Mouse (Mus musculus): ENCODE results near the gene Dnajb4.
"Not testable (repeated sequence)": the region's sequence is repeated elsewhere in the genome, so short reads cannot be mapped to it uniquely, and the experiment has no call there.

Dnajb4 gene

DNA sequence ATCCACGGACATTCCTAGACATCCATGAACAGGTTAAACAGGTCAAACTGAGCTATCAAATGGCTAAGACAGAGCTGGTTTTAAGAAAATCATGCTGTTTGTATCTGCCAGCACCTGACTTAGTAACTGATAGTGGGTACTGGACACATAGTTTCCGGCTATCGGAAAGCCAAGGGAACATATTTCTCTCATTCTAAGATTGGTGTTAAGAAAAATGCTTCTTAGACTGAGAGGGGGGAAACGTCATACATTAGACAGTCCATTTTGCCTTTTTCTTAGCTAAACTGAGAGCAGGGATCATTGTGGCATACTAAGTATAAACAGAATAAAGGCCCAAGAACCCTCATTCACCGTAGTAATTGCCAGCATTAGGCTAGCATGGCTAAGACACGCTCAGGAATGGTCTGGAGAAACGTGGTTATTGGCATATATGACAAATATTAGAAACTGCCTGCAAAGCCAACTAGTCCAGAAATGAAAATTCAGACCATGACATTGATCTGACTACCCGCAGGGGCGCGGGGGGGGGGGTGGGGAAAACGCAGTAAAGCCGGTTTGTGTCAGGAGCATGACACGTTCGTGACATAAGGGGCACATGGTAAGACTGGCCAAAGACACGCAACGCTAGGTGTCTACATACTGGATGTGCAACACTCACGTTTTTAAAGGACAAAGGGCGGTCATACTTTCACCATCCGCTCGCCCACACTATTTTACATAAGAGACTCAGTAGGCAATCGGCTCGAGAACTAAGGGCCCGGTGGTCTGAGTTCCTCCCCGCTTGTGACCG, 730 bp downstream of the Dnajb4 start:
- in situ Hi-C loops (cut with MboI, MseI): loop anchor here (25.0 kb wide), 1 partner anchor 1703 kb away; the partner anchor contains the start of genes Msh4 and Rabggtb

DNA sequence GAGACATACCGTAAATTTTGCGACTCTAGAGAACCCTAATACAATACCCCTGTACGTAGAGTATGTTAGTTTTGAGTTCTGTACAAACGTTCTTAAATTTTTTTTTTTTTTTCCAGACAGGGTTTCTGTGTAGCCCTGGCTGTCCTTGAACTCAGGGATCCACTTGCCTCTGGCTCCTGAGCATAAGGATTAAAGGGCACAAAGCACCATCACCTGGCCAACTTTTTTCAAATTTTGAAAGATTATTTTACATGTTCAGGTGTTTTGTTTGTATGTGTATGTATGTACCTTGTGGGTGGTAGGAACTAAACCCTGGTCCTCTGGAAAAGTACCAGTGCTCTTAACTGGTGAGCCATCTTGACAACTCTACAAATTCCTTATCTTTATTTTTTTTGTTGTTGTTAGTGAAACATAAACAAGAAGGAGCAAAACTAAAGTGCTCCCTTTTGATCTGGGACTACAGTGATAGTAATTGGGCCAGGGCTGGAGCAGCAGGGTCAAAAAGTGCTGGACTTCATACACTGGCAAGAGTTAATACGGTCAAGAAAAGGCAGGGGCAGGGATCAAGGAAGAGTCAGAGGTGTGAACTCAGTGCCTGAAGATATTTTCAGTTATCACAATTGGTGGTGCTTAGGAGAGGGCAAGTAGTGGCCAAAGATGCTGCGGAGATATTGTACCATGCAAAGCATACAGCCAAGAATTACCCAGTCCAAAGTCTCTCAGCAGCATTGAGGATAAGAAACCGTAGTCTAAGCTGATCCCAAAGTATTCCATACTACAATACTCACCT, 1.8 kb downstream of the Dnajb4 start:
- in situ Hi-C loops (cut with MboI, MseI): loop anchor here (25.0 kb wide), 1 partner anchor 1704 kb away; the partner anchor contains the start of genes Msh4 and Rabggtb

DNA sequence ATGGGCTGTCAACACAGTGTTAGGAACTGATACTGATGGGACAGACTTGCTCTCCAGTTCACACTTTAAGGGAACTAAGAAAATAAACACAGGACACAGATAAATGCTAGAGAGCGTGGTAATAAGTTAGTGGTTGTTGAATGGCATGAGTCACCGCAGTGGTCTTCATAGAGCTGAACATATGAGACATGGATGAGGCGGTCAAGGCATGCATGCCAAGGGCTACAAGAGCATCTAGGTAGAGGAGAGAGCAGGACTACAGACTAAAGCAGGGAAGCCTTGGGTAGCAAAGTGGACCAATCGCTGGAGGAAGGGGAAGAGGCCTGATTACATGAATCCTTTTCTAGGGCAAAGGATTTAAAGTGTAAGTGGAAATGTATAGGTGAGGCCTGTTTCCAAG, 2.9 kb downstream of the Dnajb4 start:
- in situ Hi-C loops (cut with MboI, MseI): loop anchor here (25.0 kb wide), 1 partner anchor 1705 kb away; the partner anchor contains the start of genes Msh4 and Rabggtb

DNA sequence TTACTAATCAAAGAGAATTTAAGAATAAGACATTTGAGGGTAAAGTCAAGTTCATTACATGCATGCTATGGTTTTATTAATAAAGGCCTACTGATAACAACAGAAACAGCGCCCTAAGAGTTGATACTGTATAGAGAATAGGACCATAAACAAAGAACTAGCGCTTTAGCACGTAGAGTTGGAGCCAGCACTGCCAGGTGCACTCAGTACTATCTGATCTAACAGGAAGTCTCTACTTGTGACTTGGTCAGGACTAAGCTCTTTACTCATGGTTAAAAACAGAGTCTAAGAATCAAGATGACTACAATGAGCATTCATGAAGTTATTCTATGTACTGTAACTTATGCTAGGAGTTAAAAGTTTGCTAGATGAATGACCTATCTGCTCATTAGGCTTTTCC, 5.5 kb downstream of the Dnajb4 start:
- in situ Hi-C loops (cut with MboI, MseI): loop anchor here (5.0 to 25.0 kb wide), 2 partner anchors 92 to 1708 kb away; partner anchors contain the start of genes Msh4 and Rabggtb

DNA sequence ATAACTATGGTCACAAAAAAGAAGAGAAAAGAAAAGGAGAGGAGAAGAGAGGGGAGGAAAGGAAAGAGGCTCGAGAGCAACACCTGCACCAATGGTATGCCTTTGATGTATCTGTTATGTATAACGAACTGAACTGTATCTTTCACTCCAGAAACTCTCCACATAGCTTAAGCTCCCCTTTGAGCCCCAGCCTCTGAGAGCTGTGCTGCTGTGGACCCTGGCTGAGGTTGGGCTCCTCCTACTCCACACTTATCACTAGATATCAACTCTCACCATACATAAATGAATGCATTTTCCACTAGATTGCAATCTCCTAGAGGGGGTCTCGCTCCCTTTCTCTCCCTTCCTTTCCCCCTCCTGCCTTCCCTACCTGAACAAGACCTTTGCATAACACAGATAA, 6.1 kb downstream of the Dnajb4 start:
- in situ Hi-C loops (cut with MboI, MseI): loop anchor here (5.0 to 25.0 kb wide), 2 partner anchors 92 to 1708 kb away; partner anchors contain the start of genes Msh4 and Rabggtb

DNA sequence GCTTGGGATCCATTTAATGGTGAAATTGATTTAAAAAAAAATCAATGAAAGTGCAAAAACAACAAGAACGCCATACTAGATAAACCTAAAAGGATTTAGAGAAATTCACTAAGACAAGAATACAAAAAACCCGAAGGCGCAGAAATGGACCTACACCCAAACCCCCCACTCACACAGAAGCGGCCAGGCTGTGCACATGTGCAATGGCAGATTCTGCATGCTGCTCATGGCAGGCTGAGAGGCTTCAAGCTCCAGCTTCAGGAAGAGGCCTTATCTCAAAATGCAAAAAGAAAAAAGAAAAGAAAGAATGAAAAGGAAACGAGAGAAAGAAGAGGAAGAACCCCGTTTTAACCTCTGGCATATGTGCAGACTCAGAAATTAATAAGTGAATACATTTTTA, 6.7 kb downstream of the Dnajb4 start:
- in situ Hi-C loops (cut with MboI, MseI): loop anchor here (5.0 to 25.0 kb wide), 2 partner anchors 91 to 1709 kb away; partner anchors contain the start of genes Msh4 and Rabggtb

DNA sequence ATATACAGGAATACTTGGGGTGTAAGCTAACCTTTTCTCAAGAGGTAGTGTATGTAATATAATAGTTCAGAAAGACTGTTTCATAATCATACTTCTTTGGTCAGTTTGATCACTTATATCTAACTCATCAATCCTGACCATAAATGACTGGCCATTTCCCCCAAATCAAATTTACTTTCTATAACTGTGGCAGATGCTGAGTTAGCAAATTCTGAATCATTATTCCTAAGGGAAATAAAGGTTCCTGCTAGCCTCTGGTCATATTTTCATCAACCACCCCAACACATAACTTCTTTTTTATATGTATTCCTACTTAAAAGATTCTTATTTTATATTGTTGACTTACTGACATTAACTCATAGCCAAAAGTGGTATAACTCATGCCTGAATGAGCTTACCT, 7.2 kb downstream of the Dnajb4 start:
- in situ Hi-C loops (cut with MboI, MseI): loop anchor here (5.0 to 25.0 kb wide), 2 partner anchors 91 to 1709 kb away; partner anchors contain the start of genes Msh4 and Rabggtb

DNA sequence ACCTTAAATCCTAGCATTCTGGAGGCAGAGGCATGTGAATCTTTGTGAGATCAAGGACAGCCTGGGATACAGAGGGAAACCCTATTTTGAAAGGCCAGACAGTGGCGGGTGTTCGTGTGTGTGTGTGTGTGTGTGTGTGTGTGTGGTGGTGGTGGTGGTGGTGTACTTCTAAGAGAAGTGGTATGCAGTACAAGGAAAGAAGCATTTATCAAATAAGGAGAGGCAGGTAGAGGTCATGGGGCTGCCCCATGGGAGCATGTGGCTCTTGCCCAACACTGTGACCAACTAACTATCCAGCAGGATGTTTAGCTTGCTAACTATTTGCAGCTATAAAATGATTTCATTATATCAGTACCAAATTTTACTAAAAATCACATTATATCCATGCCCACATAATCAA, 8.5 kb downstream of the Dnajb4 start:
- in situ Hi-C loops (cut with MboI, MseI): loop anchor here (5.0 to 25.0 kb wide), 2 partner anchors 89 to 1711 kb away; partner anchors contain the start of genes Msh4 and Rabggtb

DNA sequence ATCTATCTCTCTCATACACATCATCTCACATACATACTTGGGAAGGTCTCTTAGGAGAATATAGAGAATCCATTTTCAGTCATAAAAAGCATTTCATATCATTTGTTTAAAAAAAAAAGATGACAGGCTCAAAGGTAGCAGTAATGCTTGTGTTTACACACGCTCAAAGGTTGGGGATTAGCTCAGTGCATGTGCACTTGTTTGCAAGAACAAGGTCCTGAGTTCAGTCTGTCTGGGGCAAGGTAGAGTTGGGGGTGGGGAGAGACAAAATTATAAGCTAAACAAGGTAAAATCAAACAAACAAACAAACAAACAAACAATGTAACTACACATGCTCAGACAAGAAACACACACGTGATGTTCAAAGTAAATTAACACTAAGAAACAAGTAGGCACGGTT, 8.9 kb downstream of the Dnajb4 start:
- in situ Hi-C loops (cut with MboI, MseI): loop anchor here (5.0 to 25.0 kb wide), 2 partner anchors 89 to 1711 kb away; partner anchors contain the start of genes Msh4 and Rabggtb

DNA sequence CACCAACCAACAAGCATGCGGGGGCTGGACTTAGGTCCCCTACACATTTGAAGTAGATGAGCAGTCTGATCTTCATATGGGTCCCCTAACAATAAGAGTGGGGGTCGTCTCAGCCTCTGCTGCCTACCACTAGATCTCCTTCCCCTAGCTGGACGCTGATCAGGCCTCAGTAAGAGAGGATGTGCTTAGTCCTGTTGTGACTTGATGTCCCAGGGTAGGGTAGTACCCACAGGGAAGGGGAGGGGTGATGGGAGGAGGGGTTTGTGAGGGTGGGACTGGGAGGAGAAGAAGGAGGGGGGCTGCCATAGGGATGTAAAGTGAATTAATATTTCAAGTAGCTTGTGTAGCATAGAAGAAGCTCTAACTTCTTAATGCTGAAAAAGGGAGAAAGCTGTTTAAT, 11.0 kb downstream of the Dnajb4 start:
- in situ Hi-C loops (cut with MboI, MseI): no loop called here

DNA sequence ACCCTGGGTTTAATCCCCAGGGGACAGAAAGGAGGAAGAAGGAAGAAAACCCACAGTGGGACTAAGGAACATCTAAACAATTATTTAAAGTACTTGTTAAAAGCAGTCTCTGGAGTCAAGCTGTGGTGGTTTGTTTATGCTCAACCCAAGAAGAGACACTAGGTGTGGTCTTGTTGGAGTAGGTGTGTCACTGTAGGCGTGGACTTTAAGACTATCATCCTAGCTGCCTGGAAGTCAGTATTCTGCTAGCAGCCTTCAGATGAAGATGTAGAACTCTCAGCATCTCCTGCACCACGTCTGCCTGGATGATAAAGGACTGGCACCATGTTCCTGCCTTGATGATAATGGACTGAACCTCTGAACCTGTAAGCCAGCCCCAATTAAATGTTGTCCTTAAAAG, 12.9 kb downstream of the Dnajb4 start:
- in situ Hi-C loops (cut with MboI, MseI): not testable (repeated sequence)

DNA sequence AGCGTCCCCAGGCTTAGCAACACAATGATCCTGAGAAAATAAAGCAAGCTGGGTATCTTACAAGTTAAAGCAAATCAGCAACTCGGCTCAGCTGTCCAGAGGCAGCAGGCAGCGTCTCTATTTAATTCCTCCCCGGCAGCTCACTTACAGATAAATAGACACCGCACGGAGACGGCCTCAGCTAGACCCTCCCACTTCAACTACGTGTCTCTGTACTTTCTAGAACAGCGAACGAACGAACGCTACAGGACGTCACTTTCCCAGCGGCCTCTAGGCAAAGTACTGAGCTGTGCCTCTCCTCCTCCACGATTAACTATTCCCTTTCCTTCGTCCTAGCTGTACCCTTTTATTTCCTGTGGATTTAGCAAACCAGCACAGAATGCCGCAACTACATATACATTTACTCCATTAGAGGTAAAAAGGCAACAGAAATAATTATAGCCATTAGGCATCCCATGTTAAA, 16.4 kb downstream of the Dnajb4 start:
- in situ Hi-C loops (cut with MboI, MseI): no loop called here

DNA sequence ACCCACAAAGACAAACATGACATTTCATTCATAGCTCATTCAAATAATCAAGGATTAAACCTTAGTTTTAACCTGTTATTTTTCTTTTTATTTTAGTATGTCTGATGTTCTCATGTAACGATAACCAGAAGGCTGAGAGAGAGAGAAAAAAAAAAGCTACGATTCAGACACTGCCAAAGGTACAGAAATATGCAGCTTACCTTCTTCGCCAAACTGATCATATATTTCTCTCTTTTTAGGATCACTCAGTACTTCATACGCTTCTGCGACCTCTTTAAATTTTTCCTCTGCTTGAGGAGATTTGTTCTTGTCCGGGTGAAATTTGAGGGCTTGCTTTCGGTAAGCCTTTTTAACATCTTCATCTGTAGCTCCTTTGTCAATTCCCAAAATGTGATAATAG, 16.9 kb downstream of the Dnajb4 start:
- in situ Hi-C loops (cut with MboI, MseI): no loop called here

DNA sequence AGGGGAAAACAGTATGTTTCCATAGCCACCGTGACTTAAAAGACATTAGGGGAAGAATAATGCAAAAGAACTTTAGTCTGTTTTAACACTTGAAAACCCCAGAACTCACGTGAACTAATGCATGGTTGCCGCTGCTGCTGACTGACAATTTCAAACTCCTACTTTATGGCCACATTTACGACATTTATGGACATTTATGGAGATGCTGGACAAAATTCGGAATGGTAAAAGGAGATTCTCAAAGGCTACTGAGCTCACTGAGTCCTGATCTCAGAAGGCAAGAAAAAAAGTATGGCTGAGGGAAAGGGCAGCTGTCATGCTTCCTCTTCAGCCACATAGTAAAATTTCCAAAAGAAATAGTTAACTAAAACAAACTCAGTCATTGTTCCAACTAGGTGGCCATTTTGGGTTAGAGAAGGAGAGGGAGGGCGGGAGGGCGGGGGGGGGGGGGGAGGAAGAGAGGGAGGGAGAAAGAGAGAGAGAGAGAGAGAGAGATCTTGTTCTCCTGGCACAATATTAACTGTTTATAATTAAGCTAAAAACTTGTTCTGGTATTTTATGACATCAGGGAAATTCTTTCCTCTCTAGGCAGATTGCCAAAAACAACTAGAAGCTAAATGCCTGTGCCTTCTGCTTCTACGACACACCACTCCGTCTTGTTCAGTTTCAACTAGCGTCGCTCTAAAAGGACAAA, 17.7 kb downstream of the Dnajb4 start:
- in situ Hi-C loops (cut with MboI, MseI): no loop called here

DNA sequence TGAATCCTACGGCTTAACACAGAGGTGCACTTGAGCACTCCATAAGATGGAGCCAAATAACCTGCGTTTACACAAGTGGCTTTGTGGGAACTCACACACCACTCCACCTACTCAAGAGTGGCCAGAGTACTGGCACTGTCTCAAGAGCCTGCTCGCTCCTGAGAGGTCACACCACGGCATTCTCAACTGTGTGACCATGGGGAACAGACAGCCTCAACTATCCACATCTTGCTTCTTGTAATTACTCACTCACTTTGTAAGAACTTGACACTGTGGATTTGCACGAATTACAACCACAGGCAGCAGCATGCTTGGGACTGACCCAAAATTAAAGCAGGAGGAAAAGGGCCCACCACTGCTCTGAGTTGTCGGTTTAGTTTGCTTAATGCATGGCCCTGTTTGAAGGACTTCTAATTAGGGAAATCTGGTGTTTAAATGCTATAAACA, 18.3 kb downstream of the Dnajb4 start:
- in situ Hi-C loops (cut with MboI, MseI): no loop called here

DNA sequence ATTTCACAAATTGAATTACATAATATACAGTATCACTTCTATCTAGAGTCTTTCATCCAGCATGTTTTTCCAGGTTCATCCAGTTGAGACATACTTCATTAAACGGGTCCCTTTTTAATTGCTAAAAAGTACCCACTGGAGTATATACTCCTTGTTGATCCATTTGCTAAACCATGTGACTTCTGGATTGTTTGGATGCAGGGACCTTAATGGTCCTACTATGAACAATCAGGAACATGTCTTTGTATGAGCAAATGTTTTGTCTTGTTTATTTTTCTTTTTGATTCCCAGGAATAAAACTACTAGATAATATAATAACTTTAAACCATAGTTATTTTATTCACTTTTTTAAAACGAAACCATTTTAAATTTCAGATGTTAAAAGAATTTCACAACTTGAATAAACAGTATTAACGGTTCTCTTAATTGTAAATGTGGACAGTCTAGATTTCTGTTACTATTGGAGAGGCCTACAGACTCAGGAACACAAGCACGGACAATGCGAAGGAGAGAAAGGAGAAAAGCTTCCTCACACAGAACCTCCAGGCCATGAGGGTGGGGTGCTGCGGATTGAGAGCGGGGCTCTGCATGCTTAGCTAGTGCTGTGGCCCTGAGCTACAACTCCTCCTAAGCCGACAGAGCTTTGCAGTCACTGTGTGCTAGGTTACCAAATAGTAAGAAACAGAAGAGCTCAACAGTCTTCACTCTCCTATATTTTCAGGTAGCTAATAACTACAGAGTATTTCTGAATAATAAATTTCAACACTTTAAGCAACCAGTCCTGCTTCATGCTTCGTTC, 19.2 kb downstream of the Dnajb4 start:
- in situ Hi-C loops (cut with MboI, MseI): no loop called here

DNA sequence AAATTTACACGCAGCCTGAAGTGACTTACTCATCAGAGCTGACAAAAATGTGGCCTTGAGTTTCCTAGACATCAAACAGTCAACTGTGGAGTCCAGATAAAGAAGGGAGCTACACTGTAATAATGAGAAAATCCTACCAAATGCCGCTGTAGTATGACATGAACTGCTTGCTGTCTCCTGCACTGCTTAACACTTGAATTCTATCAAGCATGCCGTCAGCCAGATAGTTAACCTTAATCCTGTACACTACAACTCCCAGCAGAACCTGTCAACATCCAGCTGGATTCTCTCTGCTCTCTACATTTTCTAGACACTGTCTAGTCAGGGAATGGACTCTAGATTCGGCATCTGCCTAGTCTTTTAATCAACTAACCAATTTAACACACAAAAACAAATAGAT, 20.8 kb downstream of the Dnajb4 start:
- in situ Hi-C loops (cut with MboI, MseI): no loop called here

DNA sequence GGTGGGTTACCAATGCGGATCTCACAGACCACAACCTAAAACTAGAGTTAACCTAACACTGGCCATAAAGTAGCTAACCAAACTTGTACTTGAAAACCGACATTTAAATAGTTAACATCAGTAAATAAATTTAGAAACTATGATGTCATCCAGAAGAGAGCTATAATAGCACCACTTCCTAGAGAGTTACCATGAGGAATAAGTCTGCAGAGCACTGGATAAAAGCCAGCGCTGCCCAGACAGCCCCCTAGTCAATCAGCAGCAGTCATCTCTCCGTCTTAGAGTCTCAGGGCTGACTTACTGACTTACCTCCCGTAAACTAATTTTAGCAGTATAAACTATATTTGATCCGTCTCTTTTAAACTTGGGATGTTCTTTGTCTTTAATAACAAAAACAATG, 24.0 kb downstream of the Dnajb4 start:
- in situ Hi-C loops (cut with MboI, MseI): no loop called here

DNA sequence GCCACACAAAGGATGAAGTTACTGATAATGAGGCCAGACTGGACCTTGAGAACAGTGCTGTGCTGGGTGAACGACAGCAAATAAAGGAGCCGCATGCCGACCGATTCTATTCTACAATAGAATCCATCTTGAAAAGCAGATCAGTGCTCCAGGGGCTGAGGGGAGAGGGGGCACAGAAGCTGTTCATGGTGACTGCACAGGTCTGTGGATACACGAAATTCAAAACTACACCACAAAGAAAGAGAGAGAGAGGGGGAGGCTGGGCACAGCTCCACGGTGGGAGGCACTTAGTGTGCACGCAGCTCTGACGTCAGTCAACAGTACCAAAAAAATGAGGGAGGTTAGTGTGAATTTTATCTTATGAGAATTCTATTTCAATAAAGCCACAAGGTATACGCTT, 26.6 kb downstream of the Dnajb4 start:
- in situ Hi-C loops (cut with MboI, MseI): no loop called here

DNA sequence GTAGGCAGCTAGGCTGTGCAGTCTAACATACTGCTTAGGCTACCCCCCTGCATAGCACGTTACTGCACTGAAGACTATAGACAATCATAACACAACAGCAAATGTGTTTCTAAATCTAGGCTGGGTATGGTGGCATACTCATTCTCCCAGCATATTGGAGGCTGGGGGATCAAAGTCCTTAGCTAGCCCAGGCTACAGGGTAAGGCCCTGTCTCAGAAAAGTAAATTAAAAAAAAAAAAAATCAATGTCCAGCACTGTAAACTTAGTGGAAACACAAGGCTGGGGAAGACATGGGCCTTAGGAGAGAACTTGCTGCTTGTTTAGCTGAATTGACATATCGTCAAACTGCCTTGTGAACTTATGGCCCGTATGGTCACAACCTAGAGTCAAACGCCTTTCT, 29.5 kb downstream of the Dnajb4 start:
- in situ Hi-C loops (cut with MboI, MseI): no loop called here

DNA sequence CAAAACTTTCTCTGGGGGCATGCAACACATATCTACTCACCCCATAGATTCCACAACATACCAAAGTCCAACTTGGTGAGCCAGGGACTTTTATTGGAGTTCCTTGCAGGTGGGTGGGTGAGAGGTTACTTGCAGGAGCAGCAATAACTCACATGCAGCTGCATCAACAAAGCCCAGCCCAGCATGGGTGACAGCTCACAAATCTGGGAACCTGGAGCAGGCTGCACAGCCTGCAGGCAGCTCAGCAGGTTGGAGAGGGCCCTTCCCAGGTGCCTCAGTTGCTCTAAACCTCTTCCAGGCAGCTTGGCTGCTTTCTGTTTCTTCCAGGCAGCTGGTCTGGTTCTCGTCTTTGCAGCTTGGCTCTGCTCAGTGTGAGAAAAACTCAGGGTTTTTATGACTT, 30.8 kb downstream of the Dnajb4 start:
- in situ Hi-C loops (cut with MboI, MseI): no loop called here
